18 mouse cellular contexts compared by ENCODE assay signal in the genomic region with DNA sequence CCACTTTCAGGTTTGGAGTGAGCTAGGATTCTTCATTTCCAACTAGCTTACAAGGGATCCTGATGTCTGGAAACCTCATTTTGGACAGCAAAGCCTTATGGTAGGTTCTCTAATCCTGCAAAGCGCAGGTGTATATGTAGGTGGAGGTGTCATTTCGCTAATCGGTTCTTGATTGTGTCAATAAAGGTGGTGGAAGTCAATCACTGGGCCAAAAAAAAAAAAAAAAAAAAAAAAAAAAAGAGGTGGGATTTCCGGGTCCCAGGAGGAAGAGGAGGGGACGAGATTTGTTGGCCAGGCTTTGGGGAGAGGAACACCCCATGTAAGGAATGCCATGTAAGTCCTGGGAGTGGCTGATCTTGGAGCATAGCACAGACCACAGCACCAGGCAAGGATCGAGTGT. TPM values are rescaled to one million over a fixed set of nuclear protein-coding genes. Genes with fewer than 3 reads are reported as not detected.
"Had no signal": no experiment of that assay in that cellular context is flagged by ENCODE, and none has a peak within 500 bp of the region (broad histone marks: within the 10 kb centered on the region; RNA-seq: fewer than 3 reads in every experiment).

No protein-coding gene starts in this region.

- H3K36me3 ChIP-seq: neural tube, embryonic 12.5 days; neural tube, embryonic 13.5 days; stomach, embryonic 15.5 days had no signal

- DNase-seq: retina, postnatal 1 day; right cerebral cortex, adult 18-20 months; right cerebral cortex, postnatal 14 days; right cerebral cortex, postnatal 25 days; right cerebral cortex, postnatal 4 days; spleen, adult 18-20 months; thymus, adult 18-20 months; thymus, adult 2 months; thymus, postnatal 14 days; thymus, postnatal 25 days; thymus, postnatal 36 days; thymus, postnatal 4 days had no signal

- H3K27me3 ChIP-seq: neural tube, embryonic 12.5 days; neural tube, embryonic 13.5 days; stomach, embryonic 15.5 days had no signal

- H3K9ac ChIP-seq: neural tube, embryonic 12.5 days; neural tube, embryonic 13.5 days; stomach, embryonic 15.5 days had no signal

- H3K27ac ChIP-seq: neural tube, embryonic 12.5 days; neural tube, embryonic 13.5 days; stomach, embryonic 15.5 days; stomach, postnatal 0 days had no signal

- H3K4me3 ChIP-seq: neural tube, embryonic 12.5 days; neural tube, embryonic 13.5 days; stomach, embryonic 15.5 days had no signal

- H3K4me2 ChIP-seq: neural tube, embryonic 12.5 days; neural tube, embryonic 13.5 days; stomach, embryonic 15.5 days had no signal

- H3K9me3 ChIP-seq: neural tube, embryonic 12.5 days; neural tube, embryonic 13.5 days; stomach, embryonic 15.5 days had no signal

- H3K4me1 ChIP-seq: neural tube, embryonic 12.5 days; neural tube, embryonic 13.5 days; stomach, embryonic 15.5 days had no signal

RNA-seq across cellular contexts. Expression of a gene that starts 11.0 kb away (rescaled TPM):
- total RNA-seq: neutrophil, adult 5-6 weeks had no signal
- polyA plus RNA-seq: spleen, adult 2 months had no signal

RNA-seq across cellular contexts. Expression of a gene that starts 32.5 kb away (rescaled TPM):
- total RNA-seq: neutrophil, adult 5-6 weeks had no signal
